Mouse (Mus musculus) limb, embryonic 11.5 days (tissue): ENCODE data around the gene Sox12. TPM values are rescaled to one million over a fixed set of nuclear protein-coding genes. Genes with fewer than 3 reads are reported as not detected.

ENCODE experiments used
- ATAC-seq: fragments of 200-750 bp; cut with Nextera tagmentation; 2 replicates; pipeline ENCODE4 v1.8.0; 2017; ENCODE audit warnings: low read depth; ENCODE audit not compliant: insufficient number of reproducible peaks, low FRiP score, low TSS enrichment
- DNase-seq: peaks from one replicate; pipeline ENCODE4 v3.0.0-alpha.2; 2015; ENCODE audit warnings: low spot score
- H3K27ac ChIP-seq: fragments of 300-500 bp; sonication (generic); replicated peaks from 2 replicates; pipeline ENCODE4 v1.5.1; 2014; ENCODE audit warnings: low read depth, mild to moderate bottlenecking, low read length
- H3K27me3 ChIP-seq: fragments of 300-500 bp; sonication (generic); 2 replicates; pipeline ENCODE4 v1.6.1; 2014; ENCODE audit warnings: mild to moderate bottlenecking, low read length, mixed read lengths; ENCODE audit not compliant: control insufficient read depth, insufficient read depth
- H3K36me3 ChIP-seq: fragments of 300-500 bp; sonication (generic); 2 replicates; pipeline ENCODE4 v1.6.1; 2014; ENCODE audit warnings: mild to moderate bottlenecking, low read length, moderate library complexity, mixed read lengths; ENCODE audit not compliant: control insufficient read depth, insufficient read depth
- H3K4me1 ChIP-seq: fragments of 300-500 bp; sonication (generic); 2 replicates; pipeline ENCODE4 v1.6.1; 2014; ENCODE audit warnings: low read length, mixed read lengths; ENCODE audit not compliant: control insufficient read depth, insufficient read depth
- H3K4me2 ChIP-seq: fragments of 300-500 bp; sonication (generic); 2 replicates; pipeline ENCODE4 v1.6.1; 2014; ENCODE audit warnings: low read depth, mild to moderate bottlenecking, moderate library complexity; ENCODE audit not compliant: severe bottlenecking
- H3K4me3 ChIP-seq: fragments of 300-500 bp; sonication (generic); 2 replicates; pipeline ENCODE4 v1.5.1; 2014; ENCODE audit warnings: low read depth, low read length
- H3K9ac ChIP-seq: fragments of 300-500 bp; sonication (generic); 2 replicates; pipeline ENCODE4 v1.6.1; 2014; ENCODE audit warnings: mild to moderate bottlenecking, low read length
- H3K9me3 ChIP-seq: fragments of 300-500 bp; sonication (generic); 2 replicates; pipeline ENCODE4 v1.6.1; 2016; ENCODE audit warnings: low read length; ENCODE audit not compliant: control insufficient read depth
- WGBS: fragments of 180-500 bp; shearing (Covaris S2); extraction: QIAGEN DNeasy Blood & Tissue Kit; methylation state at CpG from one replicate; pipeline ENCODE4 v1.1.7; 2014; 5-methylcytosine and 5-hydroxymethylcytosine counted together
- polyA plus RNA-seq: library from polyadenylated mRNA; unstranded; fragments of >200 nt; fragmentation: Nextera tagmentation; extraction: Ambion mirVana; gene quantifications from 2 replicates; pipeline ENCODE4 v1.2.1, GENCODE M21; 2014

Sox12 gene
- polyA plus RNA-seq, 1 experiment from 2014 or later, result 21.1 TPM

DNA sequence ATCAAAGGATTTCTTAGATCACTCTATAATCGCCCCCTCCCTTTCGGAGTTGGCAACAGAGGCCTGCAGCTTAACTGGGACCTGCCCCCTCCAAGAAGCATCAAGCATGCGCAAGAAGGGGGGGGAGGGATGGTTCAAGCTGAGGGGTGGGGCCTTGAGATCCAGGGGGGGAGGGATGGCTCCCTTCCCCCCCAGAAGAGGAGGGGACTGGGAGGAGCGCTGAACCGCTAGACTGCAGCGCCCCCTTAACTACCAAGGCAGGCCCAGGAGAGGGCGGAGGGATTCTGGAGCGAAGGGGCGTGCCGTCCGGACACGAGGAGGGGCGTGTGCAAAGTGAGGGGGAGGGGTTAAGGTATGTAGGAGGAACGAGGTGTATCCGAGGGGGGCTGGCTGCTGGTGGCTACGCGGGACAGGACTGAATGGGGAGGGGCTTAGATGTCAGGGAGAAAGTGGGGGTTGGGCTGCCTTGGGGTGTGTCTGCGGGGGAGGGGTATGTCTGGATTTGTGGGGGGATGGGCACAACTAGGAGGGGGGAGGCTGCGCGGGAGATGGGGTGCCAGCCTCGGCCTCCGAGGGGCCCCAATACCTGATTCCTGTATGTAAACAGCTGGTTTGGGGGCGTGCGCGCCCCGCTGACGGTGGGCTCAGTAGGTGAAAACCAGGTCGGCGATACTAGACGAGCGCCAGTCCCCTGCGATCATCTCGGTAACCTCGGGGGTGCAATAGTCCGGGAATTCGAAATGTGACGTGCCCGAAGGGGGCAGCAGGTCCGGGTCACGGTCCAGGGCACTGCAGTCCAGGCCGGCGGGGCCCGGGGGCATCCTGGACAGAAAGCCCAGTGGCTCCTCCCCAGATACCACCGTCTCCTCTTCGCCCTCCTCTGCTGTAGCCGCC is 1.5 kb downstream of the Sox12 start:
- H3K4me2 ChIP-seq, result peak overlapping the region; percentile 58
- peak; percentile 97 for DNase-seq
- WGBS, result under 1% methylated on average over 46 of the region's 46 CpGs
- no peaks in the 10 kb centered on the region for H3K36me3 ChIP-seq
- H3K4me1 ChIP-seq, result peaks cover 22% of the 10 kb centered on the region
- H3K4me3 ChIP-seq, result peak overlapping the region; percentile 88
- peak overlapping the region; percentile 97 for H3K9ac ChIP-seq
- no peaks in the 10 kb centered on the region for H3K9me3 ChIP-seq
- H3K27ac ChIP-seq, result peak overlapping the region; percentile 99
- peak; percentile 70 for ATAC-seq
- H3K27me3 ChIP-seq, result no peaks in the 10 kb centered on the region

GRCm38 (mm10) chr2:152395271-152395920 is 2.5 kb downstream of the Sox12 start:
- peak overlapping the region; percentile 88 for H3K4me3 ChIP-seq
- no peak for DNase-seq

GRCm38 (mm10) chr2:152393225-152394017 is 4.4 kb downstream of the Sox12 start:
- WGBS, result 51% methylated on average over 9 of the region's 9 CpGs
- H3K36me3 ChIP-seq, result no peaks in the 10 kb centered on the region
- H3K27ac ChIP-seq, result no peak overlapping the region
- H3K9me3 ChIP-seq, result no peaks in the 10 kb centered on the region
- DNase-seq, result no peak
- H3K27me3 ChIP-seq, result no peaks in the 10 kb centered on the region
- no peak overlapping the region for H3K9ac ChIP-seq
- no peak overlapping the region; the same call in 1 of the 2 replicates for H3K4me2 ChIP-seq
- 0 out of 2 replicates have a peak overlapping the region, but pooled peaks have one; percentile 10 for H3K4me3 ChIP-seq
- peaks cover 22% of the 10 kb centered on the region for H3K4me1 ChIP-seq
- no peak for ATAC-seq

More at GRCm38 (mm10) chr2:152395271-152395920, 2.5 kb downstream of the Sox12 start:
- Histone ChIP-seq H3K4me2 (peak overlapping the region; percentile 58), H3K9me3 (no peaks in the 10 kb centered on the region), H3K36me3 (no peaks in the 10 kb centered on the region), H3K4me1 (peaks cover 22% of the 10 kb centered on the region), H3K9ac (peak overlapping the region; percentile 14), H3K27me3 (no peaks in the 10 kb centered on the region), H3K27ac (no peak overlapping the region)
- no peak for ATAC-seq
- WGBS, result 25% methylated on average over 13 of the region's 13 CpGs

- H3K4me3 ChIP-seq, result no peak overlapping the region
- H3K27me3 ChIP-seq, result no peaks in the 10 kb centered on the region
- no peaks in the 10 kb centered on the region for H3K36me3 ChIP-seq
- peaks cover 22% of the 10 kb centered on the region for H3K4me1 ChIP-seq
- peak; percentile 51 for DNase-seq
- H3K4me2 ChIP-seq, result no peak overlapping the region
- H3K9ac ChIP-seq, result no peak overlapping the region
- WGBS, result 16% methylated on average over 3 of the region's 3 CpGs
- ATAC-seq, result no peak
- H3K9me3 ChIP-seq, result no peaks in the 10 kb centered on the region
- no peak overlapping the region for H3K27ac ChIP-seq
Measured at GRCm38 (mm10) chr2:152392786-152393185, 5.1 kb downstream of the Sox12 start.

DNA sequence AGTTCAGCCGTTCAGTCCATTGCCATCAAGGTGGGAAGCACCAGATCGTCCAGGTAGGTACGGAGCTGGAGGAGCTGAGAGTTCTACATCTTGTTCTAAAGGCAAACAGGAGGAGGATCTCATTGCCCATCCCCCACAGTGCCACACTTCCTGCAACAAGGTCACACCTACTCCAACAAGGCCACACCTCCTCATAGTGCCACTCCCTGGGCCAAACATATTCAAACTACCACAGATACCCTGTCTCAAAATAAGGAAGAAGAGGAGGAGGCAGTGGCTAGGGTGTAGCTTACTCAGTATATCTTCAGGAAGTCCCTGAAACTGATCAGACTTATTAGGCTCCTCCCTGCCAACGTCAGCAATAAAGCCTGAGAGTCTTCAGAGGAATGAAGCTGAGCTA is 13.7 kb downstream of the Sox12 start:
- WGBS, result 77% methylated on average over 4 of the region's 4 CpGs
- Histone ChIP-seq H3K4me1 (no peaks in the 10 kb centered on the region), H3K27ac (no peak overlapping the region), H3K4me3 (no peak overlapping the region), H3K36me3 (no peaks in the 10 kb centered on the region; the same call in 1 of the 2 replicates), H3K9ac (no peak overlapping the region), H3K4me2 (no peak overlapping the region), H3K9me3 (no peaks in the 10 kb centered on the region), H3K27me3 (no peaks in the 10 kb centered on the region)
- ATAC-seq (no peak), DNase-seq (no peak)

DNA sequence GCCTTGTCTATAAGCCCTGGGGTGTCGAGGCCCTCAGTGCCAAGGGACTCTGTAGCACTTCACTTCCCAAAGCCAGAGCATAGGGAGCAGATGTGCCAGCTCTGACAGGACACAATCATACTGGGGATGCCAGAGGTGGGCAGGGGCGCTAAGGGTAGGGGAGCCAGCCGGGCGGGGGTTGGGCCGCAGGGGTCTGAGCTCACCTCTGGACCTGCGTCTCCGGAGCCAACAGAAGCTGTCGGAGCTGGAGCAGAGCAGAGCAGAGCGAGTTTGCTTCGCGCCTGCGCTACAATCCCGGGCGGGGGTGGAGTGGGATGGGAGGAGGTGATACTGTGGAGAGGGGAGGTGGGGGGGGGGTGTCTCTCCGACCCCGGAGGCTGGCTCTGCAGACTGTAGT is 21.5 kb downstream of the Sox12 start, which contains the start of gene Nrsn2:
Gene Nrsn2, minus strand, starts transcription at position 294 of the 397 bp plus-strand sequence.
- 1% methylated on average over 15 of the region's 16 CpGs for WGBS
- no peaks in the 10 kb centered on the region; the same call in 1 of the 2 replicates for H3K36me3 ChIP-seq
- H3K9ac ChIP-seq, result peak within 1 kb of the TSS; percentile 22
- peak; percentile 78 for ATAC-seq
- H3K9me3 ChIP-seq, result no peaks in the 10 kb centered on the region
- H3K27ac ChIP-seq, result no peak within 1 kb of the TSS
- peak; percentile 58 for DNase-seq
- H3K27me3 ChIP-seq, result peaks cover 3% of the 10 kb centered on the region; the same call in 1 of the 2 replicates
- peak within 1 kb of the TSS; percentile 15 for H3K4me3 ChIP-seq
- H3K4me1 ChIP-seq, result peaks cover 17% of the 10 kb centered on the region; the same call in 1 of the 2 replicates
- H3K4me2 ChIP-seq, result peak within 1 kb of the TSS; percentile 42

- DNase-seq, result peak; percentile 72
- peak overlapping the region; percentile 22 for H3K9ac ChIP-seq
- H3K27me3 ChIP-seq, result peaks cover 3% of the 10 kb centered on the region; the same call in 1 of the 2 replicates
- peak overlapping the region; percentile 42 for H3K4me2 ChIP-seq
- WGBS, result 3% methylated on average over 21 of the region's 21 CpGs
- no peaks in the 10 kb centered on the region for H3K9me3 ChIP-seq
- H3K27ac ChIP-seq, result no peak overlapping the region
- peak; percentile 61 for ATAC-seq
- peaks cover 17% of the 10 kb centered on the region; the same call in 1 of the 2 replicates for H3K4me1 ChIP-seq
- H3K4me3 ChIP-seq, result peak overlapping the region; percentile 15
- H3K36me3 ChIP-seq, result no peaks in the 10 kb centered on the region; the same call in 1 of the 2 replicates
Measured at GRCm38 (mm10) chr2:152375652-152376344, 22.1 kb downstream of the Sox12 start.
